Mouse (Mus musculus) forebrain, embryonic 11.5 days (tissue): ENCODE measurements around the gene Arl4a. TPM values are rescaled to one million over a fixed set of nuclear protein-coding genes. Genes with fewer than 3 reads are reported as not detected.
A peak's percentile ranks its signal among the peaks of the same experiment; 100 is the strongest.

Experiments
- ATAC-seq: fragments of 200-750 bp; cut with Nextera tagmentation; replicated peaks from 2 replicates; pipeline ENCODE4 v1.8.0; 2017; ENCODE audit warnings: moderate TSS enrichment; ENCODE audit not compliant: low FRiP score
- DNase-seq: peaks from one replicate; pipeline ENCODE4 v3.0.0-alpha.2; 2017; ENCODE audit warnings: low spot score
- H3K27ac ChIP-seq: fragments of 300-500 bp; sonication (generic); 2 replicates; pipeline ENCODE4 v1.5.1; 2014; ENCODE audit warnings: low read depth, low read length
- H3K27me3 ChIP-seq: fragments of 300-500 bp; sonication (generic); 2 replicates; pipeline ENCODE4 v1.6.1; 2014; ENCODE audit warnings: mild to moderate bottlenecking, low read length, mixed read lengths; ENCODE audit not compliant: control insufficient read depth, insufficient read depth
- H3K36me3 ChIP-seq: fragments of 300-500 bp; sonication (generic); 2 replicates; pipeline ENCODE4 v1.6.1; 2014; ENCODE audit warnings: mild to moderate bottlenecking, low read length, moderate library complexity, mixed read lengths; ENCODE audit not compliant: control insufficient read depth, insufficient read depth
- H3K4me1 ChIP-seq: fragments of 300-500 bp; sonication (generic); replicated peaks from 2 replicates; pipeline ENCODE4 v1.6.1; 2014; ENCODE audit warnings: low read length, mixed read lengths; ENCODE audit not compliant: control insufficient read depth, insufficient read depth
- H3K4me2 ChIP-seq: fragments of 300-500 bp; sonication (generic); 2 replicates; pipeline ENCODE4 v1.6.1; 2014; ENCODE audit warnings: low read depth, mild to moderate bottlenecking, low read length, moderate library complexity, mixed read lengths; ENCODE audit not compliant: severe bottlenecking
- H3K4me3 ChIP-seq: fragments of 300-500 bp; sonication (generic); 2 replicates; pipeline ENCODE4 v1.5.1; 2014; ENCODE audit warnings: low read depth, low read length
- H3K9ac ChIP-seq: fragments of 300-500 bp; sonication (generic); 2 replicates; pipeline ENCODE4 v1.6.1; 2014; ENCODE audit warnings: low read length
- H3K9me3 ChIP-seq: fragments of 300-500 bp; sonication (generic); 2 replicates; pipeline ENCODE4 v1.6.1; 2016; ENCODE audit warnings: low read length, mixed read lengths; ENCODE audit not compliant: control insufficient read depth
- WGBS: fragments of 180-500 bp; shearing (Covaris S2); extraction: QIAGEN DNeasy Blood & Tissue Kit; methylation state at CpG from one replicate; pipeline ENCODE4 v1.1.7; 2014; 5-methylcytosine and 5-hydroxymethylcytosine counted together
- polyA plus RNA-seq: library from polyadenylated mRNA; unstranded; fragments of >200 nt; fragmentation: Nextera tagmentation; extraction: Ambion mirVana; gene quantifications from 2 replicates; pipeline ENCODE4 v1.2.1, GENCODE M21; 2014

The Arl4a gene
- polyA plus RNA-seq, 1 experiment from 2014 or later, result 63.8 TPM

DNA sequence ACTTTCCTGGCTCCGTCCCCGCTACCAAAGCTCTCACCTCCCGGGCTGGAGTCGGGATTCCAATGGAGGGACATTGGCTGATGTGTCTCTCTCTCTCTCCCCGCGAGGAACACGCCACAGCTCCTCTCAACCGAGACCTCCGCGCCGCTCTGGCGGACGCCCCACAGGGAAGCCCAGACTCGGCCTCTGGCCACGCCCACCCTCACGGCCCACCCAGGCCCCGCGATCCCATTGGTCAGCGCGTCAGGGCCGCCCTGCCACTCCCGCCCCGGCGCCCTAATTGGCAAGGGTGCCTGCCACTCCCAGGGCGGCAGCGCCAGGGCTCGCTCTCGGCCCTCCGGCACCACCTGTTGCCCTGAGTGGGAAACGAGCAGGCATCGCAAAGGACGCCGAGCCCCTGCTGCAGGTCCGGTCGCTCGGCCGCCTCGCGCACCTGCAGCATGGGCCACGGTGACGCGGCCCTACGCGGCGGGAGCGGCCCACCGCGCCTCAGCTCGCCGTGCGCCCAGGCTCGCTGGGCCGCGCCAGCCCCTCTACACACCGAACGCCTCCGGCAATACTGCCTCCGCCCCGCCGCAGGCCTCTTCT is 505 bp downstream of the Arl4a start:
- Histone ChIP-seq H3K27ac (peak overlapping the region; percentile 68), H3K27me3 (no peaks in the 10 kb centered on the region), H3K36me3 (no peaks in the 10 kb centered on the region), H3K9ac (peak overlapping the region; percentile 76), H3K4me2 (peak overlapping the region; percentile 73), H3K4me3 (peak overlapping the region; percentile 63), H3K4me1 (no peaks in the 10 kb centered on the region; the same call in 1 of the 2 replicates), H3K9me3 (no peaks in the 10 kb centered on the region)
- ATAC-seq, result peak; percentile 98
- peak; percentile 100 for DNase-seq
- under 1% methylated on average over 50 of the region's 60 CpGs for WGBS

DNA sequence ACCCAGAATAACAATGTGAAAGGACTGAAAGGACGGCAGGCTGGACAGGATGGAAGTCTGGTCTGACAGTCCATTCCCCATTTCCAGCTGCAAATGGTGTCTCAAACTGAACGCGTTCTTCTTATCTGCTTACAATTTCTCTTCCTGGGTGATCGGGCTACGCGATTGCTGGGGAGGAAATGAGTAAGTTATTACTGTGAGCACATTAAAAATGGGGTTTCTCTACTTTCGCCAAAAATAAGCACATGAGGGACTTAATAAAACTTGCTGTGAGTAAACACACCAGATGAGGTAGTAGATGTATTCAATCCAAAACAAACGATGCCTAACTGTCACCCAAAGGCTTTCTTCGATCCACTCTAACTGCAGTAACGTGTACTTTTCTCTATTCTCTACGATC is 1.2 kb downstream of the Arl4a start:
- peak overlapping the region; percentile 63 for H3K4me3 ChIP-seq
- H3K4me1 ChIP-seq, result no peaks in the 10 kb centered on the region; the same call in 1 of the 2 replicates
- peak overlapping the region; percentile 76 for H3K9ac ChIP-seq
- H3K27ac ChIP-seq, result peak overlapping the region; percentile 41; the same call in 1 of the 2 replicates
- ATAC-seq, result no peak
- no peaks in the 10 kb centered on the region for H3K27me3 ChIP-seq
- peak overlapping the region; percentile 73 for H3K4me2 ChIP-seq
- 7% methylated on average over 11 of the region's 11 CpGs for WGBS
- no peaks in the 10 kb centered on the region for H3K36me3 ChIP-seq
- no peaks in the 10 kb centered on the region for H3K9me3 ChIP-seq
- DNase-seq, result no peak

DNA sequence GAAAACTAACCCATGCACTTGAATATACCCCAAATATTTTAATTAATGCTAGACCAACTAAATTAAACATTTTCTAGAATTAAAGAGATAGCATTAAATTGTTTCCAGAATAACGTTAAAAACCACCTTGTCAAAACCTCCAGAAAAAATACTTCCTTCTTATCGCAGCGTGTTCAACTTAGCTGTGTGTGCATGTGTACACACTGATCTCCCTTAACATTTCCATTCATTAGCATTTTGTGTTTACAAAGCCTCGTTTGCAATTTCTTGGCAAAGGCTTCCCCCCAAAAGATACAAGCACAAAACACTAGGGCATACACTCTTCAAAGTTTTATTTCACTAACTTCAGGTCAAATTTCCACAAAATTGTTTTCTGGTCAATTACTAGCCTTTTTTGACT is 2.3 kb downstream of the Arl4a start:
- Histone ChIP-seq H3K9ac (no peak overlapping the region), H3K4me3 (peak overlapping the region; percentile 63), H3K36me3 (no peaks in the 10 kb centered on the region), H3K27ac (no peak overlapping the region), H3K27me3 (no peaks in the 10 kb centered on the region), H3K4me2 (peak overlapping the region; percentile 73; the same call in 1 of the 2 replicates), H3K9me3 (no peaks in the 10 kb centered on the region), H3K4me1 (no peaks in the 10 kb centered on the region; the same call in 1 of the 2 replicates)
- DNase-seq (no peak), ATAC-seq (no peak)
- 83% methylated on average over 4 of the region's 4 CpGs for WGBS

DNA sequence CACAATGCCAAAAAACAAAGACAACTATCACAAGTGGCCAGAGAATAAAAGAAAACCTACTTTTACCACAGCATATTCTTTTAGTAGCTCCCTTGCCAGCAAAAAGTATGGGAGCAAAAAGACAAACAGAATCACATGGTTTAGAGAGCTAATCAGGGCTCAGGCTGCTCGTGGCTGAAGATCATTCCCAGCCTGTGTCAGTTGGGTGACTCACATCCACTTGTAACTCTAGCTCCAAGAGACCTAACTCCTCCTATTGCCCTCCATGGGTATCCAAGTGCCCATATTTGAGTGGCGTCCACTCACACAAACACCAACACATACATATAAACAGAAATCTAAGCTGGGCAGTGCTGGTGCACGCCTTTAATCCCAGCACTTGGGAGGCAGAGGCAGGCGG is 8.6 kb downstream of the Arl4a start:
- DNase-seq (no peak), ATAC-seq (no peak)
- no peaks in the 10 kb centered on the region for H3K9me3 ChIP-seq

DNA sequence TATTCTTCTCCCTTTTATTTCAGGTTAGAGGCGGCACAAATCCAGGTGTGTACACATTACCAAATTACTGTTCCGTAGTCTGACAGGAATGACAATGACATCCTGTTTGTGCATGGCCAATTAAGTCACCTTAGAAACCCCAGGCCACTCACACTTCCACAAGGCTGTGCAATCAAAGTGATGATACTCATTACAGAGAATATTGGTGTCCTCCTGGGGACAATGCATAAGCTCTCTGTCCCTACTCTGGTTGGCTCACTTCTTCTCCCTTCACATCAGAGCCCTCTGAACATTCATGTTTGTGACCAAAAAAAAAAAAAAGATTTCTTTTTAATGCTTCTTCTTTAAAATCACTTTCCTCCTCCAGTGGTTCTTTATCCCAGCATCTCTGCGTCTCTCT is 10.0 kb downstream of the Arl4a start:
- Histone ChIP-seq H3K27ac (no peak overlapping the region), H3K27me3 (no peaks in the 10 kb centered on the region), H3K4me3 (no peak overlapping the region), H3K36me3 (no peaks in the 10 kb centered on the region), H3K4me1 (no peaks in the 10 kb centered on the region), H3K9ac (no peak overlapping the region), H3K9me3 (no peaks in the 10 kb centered on the region), H3K4me2 (no peak overlapping the region)
- 92% methylated on average over 3 of the region's 3 CpGs for WGBS
- ATAC-seq, result no peak
- DNase-seq, result no peak

More for the DNA sequence above, 8.6 kb downstream of the Arl4a start:
- H3K4me1 ChIP-seq, result no peaks in the 10 kb centered on the region
- WGBS, result 83% methylated on average over 4 of the region's 4 CpGs
- H3K36me3 ChIP-seq, result no peaks in the 10 kb centered on the region
- H3K27me3 ChIP-seq, result no peaks in the 10 kb centered on the region
- H3K9ac ChIP-seq, result no peak overlapping the region
- H3K4me2 ChIP-seq, result no peak overlapping the region
- no peak overlapping the region for H3K4me3 ChIP-seq
- H3K27ac ChIP-seq, result no peak overlapping the region

DNA sequence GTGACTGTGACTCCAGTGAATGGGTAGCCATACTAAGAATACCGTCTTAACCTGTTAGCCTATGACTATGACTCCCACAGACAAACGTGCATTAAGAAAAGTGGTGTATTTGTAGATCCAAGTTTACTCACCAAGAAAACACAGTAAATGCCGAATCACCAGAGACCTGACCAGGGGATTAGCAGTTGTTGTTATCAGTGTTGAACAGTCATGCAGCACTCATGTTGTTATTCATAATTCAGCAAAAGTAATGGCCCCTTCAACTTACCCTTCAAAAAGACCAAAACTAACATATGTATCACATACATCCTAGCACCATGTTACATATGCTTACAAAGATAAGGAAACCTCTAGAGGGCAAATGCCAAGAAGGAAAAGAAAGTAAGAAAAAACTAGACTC is 10.4 kb downstream of the Arl4a start:
- 86% methylated on average over 3 of the region's 3 CpGs for WGBS

DNA sequence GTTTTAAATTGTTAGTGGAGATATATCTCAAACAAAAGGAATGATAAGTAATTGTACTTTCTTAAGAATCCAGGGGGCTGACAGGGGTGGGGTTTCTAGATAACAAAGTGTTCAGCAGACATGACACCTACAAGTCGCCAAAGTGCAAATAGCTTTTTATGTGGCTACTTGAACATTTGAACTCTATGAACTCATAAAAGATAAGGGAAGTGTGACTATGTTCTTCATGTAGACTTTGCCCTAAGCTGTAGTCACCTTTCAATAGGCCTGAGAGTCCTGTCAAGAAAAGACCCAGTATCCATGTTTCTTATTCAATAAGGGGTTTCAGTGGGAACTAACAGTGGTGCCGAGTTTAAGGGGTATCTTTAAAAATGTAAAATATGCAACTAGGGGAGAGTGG is 13.9 kb downstream of the Arl4a start:
- Histone ChIP-seq H3K9me3 (no peaks in the 10 kb centered on the region), H3K27ac (no peak overlapping the region), H3K9ac (no peak overlapping the region), H3K4me2 (no peak overlapping the region), H3K27me3 (no peaks in the 10 kb centered on the region), H3K36me3 (no peaks in the 10 kb centered on the region), H3K4me1 (no peaks in the 10 kb centered on the region), H3K4me3 (no peak overlapping the region)
- 91% methylated on average over 2 of the region's 2 CpGs for WGBS
- ATAC-seq, result no peak
- DNase-seq, result no peak

More for the DNA sequence above, 10.4 kb downstream of the Arl4a start:
- Histone ChIP-seq H3K36me3 (no peaks in the 10 kb centered on the region), H3K9ac (no peak overlapping the region), H3K4me3 (no peak overlapping the region), H3K27me3 (no peaks in the 10 kb centered on the region), H3K27ac (no peak overlapping the region), H3K9me3 (no peaks in the 10 kb centered on the region), H3K4me1 (no peaks in the 10 kb centered on the region), H3K4me2 (no peak overlapping the region)
- ATAC-seq (no peak), DNase-seq (no peak)

DNA sequence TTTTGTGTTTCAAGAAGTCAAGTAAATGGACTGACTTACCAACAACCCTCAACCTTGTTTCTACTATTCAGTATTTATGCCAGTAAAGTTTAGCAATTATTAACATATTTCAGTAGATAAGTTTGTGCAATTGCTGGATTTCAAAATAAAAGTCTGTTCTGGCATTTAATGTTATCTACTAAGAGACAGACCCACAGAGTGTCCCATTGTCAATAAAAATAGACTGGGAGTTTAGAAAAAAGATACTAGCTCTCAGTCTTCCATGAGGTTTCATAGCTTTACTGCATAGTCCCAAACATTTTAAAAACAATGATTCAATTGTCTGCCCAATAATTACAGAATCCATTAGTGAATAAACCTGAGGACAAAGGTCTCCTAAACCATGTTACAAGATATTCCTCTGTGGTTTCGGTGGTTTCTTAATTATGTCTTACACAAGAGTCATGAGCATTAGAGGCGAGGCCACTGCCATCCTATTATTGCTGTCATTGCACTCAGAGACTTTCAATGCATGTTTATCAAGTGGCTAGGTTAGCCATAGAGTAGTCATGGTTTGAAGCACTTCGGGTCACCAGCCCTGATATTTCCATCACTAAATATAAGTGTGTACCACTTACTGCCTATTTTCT is 14.7 kb downstream of the Arl4a start:
- ATAC-seq, result no peak
- H3K4me1 ChIP-seq, result no peaks in the 10 kb centered on the region
- no peak overlapping the region for H3K9ac ChIP-seq
- 79% methylated on average over 3 of the region's 3 CpGs for WGBS
- no peaks in the 10 kb centered on the region for H3K36me3 ChIP-seq
- H3K9me3 ChIP-seq, result no peaks in the 10 kb centered on the region
- H3K27me3 ChIP-seq, result no peaks in the 10 kb centered on the region
- no peak overlapping the region for H3K27ac ChIP-seq
- H3K4me2 ChIP-seq, result no peak overlapping the region
- H3K4me3 ChIP-seq, result no peak overlapping the region
- DNase-seq, result no peak

DNA sequence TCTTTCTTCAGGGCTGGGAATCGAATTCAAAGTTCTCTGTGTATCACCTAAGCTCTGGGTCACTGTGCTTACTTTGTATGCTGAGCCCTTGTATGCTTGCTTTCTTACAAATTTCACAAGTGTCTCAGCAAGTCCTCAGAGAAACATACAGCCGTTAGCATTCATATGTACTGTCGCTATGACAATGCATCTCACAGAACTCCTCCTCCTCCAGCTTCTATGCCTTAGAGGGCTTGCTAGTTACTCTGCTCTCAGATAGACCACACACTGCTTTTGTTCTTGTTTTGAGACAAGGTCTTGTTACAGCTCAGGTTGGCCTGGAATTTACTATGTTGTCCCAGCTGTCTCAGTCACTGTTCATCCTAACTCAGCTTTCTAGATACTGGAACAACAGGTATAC is 15.5 kb downstream of the Arl4a start:
- Histone ChIP-seq H3K9me3 (no peaks in the 10 kb centered on the region), H3K4me2 (no peak overlapping the region), H3K9ac (no peak overlapping the region), H3K27me3 (no peaks in the 10 kb centered on the region), H3K36me3 (no peaks in the 10 kb centered on the region), H3K27ac (no peak overlapping the region), H3K4me3 (no peak overlapping the region), H3K4me1 (no peaks in the 10 kb centered on the region)
- 77% methylated on average over 3 of the region's 3 CpGs for WGBS
- DNase-seq (no peak), ATAC-seq (no peak)
